Mouse (Mus musculus): ENCODE measurements at regions not wholly inside any gene's neighbourhood (a gene's known extent, or its start where the extent isn't known, plus 50 kb on each side); places are given as distances from the start of the nearest gene placed in this dataset.

DNA sequence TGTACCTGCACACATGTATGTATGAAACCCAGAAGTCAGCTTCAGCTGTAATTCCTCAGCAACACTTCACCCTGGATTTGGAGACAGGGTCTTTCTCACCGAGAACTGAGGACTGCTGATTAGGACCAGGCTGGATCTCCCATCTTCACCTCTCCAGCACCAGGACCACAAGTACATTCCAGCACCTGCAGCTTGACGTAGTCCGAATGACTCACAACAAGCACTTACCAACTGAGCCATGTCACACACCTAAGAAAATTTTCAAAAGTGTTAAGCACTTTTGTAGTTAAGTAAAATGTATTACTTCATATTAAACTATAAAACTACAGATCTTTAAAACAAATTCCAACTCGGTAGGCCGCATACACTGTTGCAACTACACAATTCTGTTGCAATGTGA, 158.1 kb downstream of the Spry2 start:
- Histone ChIP-seq H3K9ac (ENCODE audit: insufficient read depth, low read depth) (no peak overlapping the region), H3K4me1 (ENCODE audit: control insufficient read depth in 1 of 2, insufficient read depth in 2 of 2) (no peaks in the 10 kb centered on the region), H3K4me3 (replicated peaks in 1 of 3; ENCODE audit: low read depth in 2 of 3, low read length in 2 of 3, poor library complexity in 1 of 3) (no peak overlapping the region), H3K27ac (ENCODE audit: insufficient read depth, low read depth) (no peak overlapping the region), H3K79me2 (replicated peaks; ENCODE audit: control insufficient read depth, extremely low read depth, insufficient read depth, poor library complexity, severe bottlenecking) (no peaks in the 10 kb centered on the region), H3K36me3 (replicated peaks in 1 of 2; ENCODE audit: control insufficient read depth in 1 of 2, insufficient read depth in 1 of 2, low read length in 1 of 2) (no peaks in the 10 kb centered on the region), H3K9me3 (replicated peaks; ENCODE audit: low read length) (peaks cover 20% of the 10 kb centered on the region), H3K27me3 (replicated peaks) (no peaks in the 10 kb centered on the region), H3K4me2 (ENCODE audit: insufficient read depth, low read depth, poor library complexity, severe bottlenecking) (no peak overlapping the region)
- TF ChIP-seq GABPA (IDR thresholded peaks at IDR 0.05; ENCODE audit: insufficient replicate concordance, low read depth, low read length): no peak
- no peak for TF ChIP-seq MXI1 (IDR thresholded peaks at IDR 0.05; ENCODE audit: low read depth, low read length)
- no peak for TF ChIP-seq JUN (IDR thresholded peaks at IDR 0.05; ENCODE audit: insufficient read depth, low read depth, low read length)
- TF ChIP-seq CTCF (conservative IDR thresholded peaks at IDR 0.05 in 1 of 2, IDR thresholded peaks at IDR 0.05 in 1 of 2; ENCODE audit: low read depth in 2 of 2, low read length in 2 of 2): no peak
- TF ChIP-seq ZC3H11A (IDR thresholded peaks at IDR 0.05; ENCODE audit: low read depth, low read length): no peak
- TF ChIP-seq MAX (IDR thresholded peaks at IDR 0.05; ENCODE audit: low read length): no peak
- no peak for TF ChIP-seq E2F4 (IDR thresholded peaks at IDR 0.05; ENCODE audit: insufficient replicate concordance, low read depth, low read length)
- TF ChIP-seq ELF1 (IDR thresholded peaks at IDR 0.05; ENCODE audit: low read depth, low read length): no peak
- no peak for TF ChIP-seq MAFK (IDR thresholded peaks at IDR 0.05; ENCODE audit: insufficient replicate concordance, low read length)
- TF ChIP-seq SMC3 (IDR thresholded peaks at IDR 0.05; ENCODE audit: low read depth, low read length): no peak
- no peak for TF ChIP-seq CHD1 (IDR thresholded peaks at IDR 0.05; ENCODE audit: low read depth, low read length)
- TF ChIP-seq MEF2A (IDR thresholded peaks at IDR 0.05; ENCODE audit: borderline replicate concordance, low read depth, low read length): no peak
- TF ChIP-seq JUND (conservative IDR thresholded peaks at IDR 0.05; ENCODE audit: low read depth, low read length): no peak
- TF ChIP-seq HCFC1 (IDR thresholded peaks at IDR 0.05; ENCODE audit: low read depth, low read length): no peak
- dilution Hi-C loops (cut with MboI; ENCODE audit: extremely low pct_ligation_motif_present, extremely low pct_unique_long_range_greater_than_20kb, low sequenced_read_pairs): no loop called here
- DNase-seq (ENCODE audit: extremely low read depth): no peak
- in situ Hi-C loops (cut with MboI; ENCODE audit: low pct_ligation_motif_present, low pct_unique_long_range_greater_than_20kb, low sequenced_read_pairs): no loop called here

DNA sequence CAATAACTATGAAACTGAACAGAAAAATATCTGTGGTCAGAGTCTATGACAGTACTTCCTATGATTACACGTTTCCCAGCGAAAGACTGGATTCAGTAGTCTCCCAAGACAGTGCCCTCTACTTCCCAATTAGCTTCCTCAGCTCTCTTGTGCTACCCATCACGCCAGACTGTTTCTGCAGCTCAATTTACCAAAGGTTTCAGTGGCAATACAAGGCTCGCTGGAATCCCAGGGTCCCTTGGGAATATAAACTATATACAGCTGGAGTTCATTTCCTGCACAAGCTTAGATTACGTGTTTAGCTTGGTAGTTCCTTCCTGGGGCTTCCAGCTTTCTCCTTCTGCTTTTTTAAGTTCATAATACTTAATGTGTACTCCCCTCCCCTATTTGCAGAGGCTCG, 160.3 kb downstream of the Spry2 start:
- in situ Hi-C loops (cut with MboI; ENCODE audit: low pct_ligation_motif_present, low pct_unique_long_range_greater_than_20kb, low sequenced_read_pairs) (no loop called here), dilution Hi-C loops (cut with MboI; ENCODE audit: extremely low pct_ligation_motif_present, extremely low pct_unique_long_range_greater_than_20kb, low sequenced_read_pairs) (no loop called here)
- TF ChIP-seq TCF12 (IDR thresholded peaks at IDR 0.05; ENCODE audit: low read depth, low read length) (no peak), POLR2A (IDR thresholded peaks at IDR 0.05; ENCODE audit: low read depth, low read length) (no peak), ZNF384 (IDR thresholded peaks at IDR 0.05; ENCODE audit: low read depth, low read length) (no peak), SMC3 (IDR thresholded peaks at IDR 0.05; ENCODE audit: low read depth, low read length) (no peak), NRF1 (IDR thresholded peaks at IDR 0.05; ENCODE audit: low read depth, low read length) (no peak), ELF1 (IDR thresholded peaks at IDR 0.05; ENCODE audit: low read depth, low read length) (no peak), CHD2 (IDR thresholded peaks at IDR 0.05; ENCODE audit: low read length) (no peak), ETS1 (conservative IDR thresholded peaks at IDR 0.05; ENCODE audit: low read depth, low read length) (no peak), JUND (conservative IDR thresholded peaks at IDR 0.05; ENCODE audit: low read depth, low read length) (no peak), UBTF (IDR thresholded peaks at IDR 0.05; ENCODE audit: low read depth, low read length) (no peak), POLR2AphosphoS2 (IDR thresholded peaks at IDR 0.05; ENCODE audit: low read depth, low read length) (no peak), PAX5 (IDR thresholded peaks at IDR 0.05; ENCODE audit: low read length) (no peak), USF2 (conservative IDR thresholded peaks at IDR 0.05; ENCODE audit: low read depth, low read length) (no peak), TBP (conservative IDR thresholded peaks at IDR 0.05; ENCODE audit: low read depth, low read length) (no peak)
- H3K27me3 ChIP-seq (replicated peaks): no peaks in the 10 kb centered on the region
- H3K9me3 ChIP-seq (replicated peaks; ENCODE audit: low read length): peaks cover 18% of the 10 kb centered on the region
- no peak for DNase-seq (ENCODE audit: extremely low read depth)
- H3K9ac ChIP-seq (ENCODE audit: insufficient read depth, low read depth): no peak overlapping the region
- H3K79me2 ChIP-seq (replicated peaks; ENCODE audit: control insufficient read depth, extremely low read depth, insufficient read depth, poor library complexity, severe bottlenecking): no peaks in the 10 kb centered on the region
- H3K4me1 ChIP-seq (ENCODE audit: control insufficient read depth in 1 of 2, insufficient read depth in 2 of 2): no peaks in the 10 kb centered on the region
- no peak overlapping the region for H3K4me2 ChIP-seq (ENCODE audit: insufficient read depth, low read depth, poor library complexity, severe bottlenecking)
- no peak overlapping the region for H3K27ac ChIP-seq (ENCODE audit: insufficient read depth, low read depth)
- H3K36me3 ChIP-seq (replicated peaks in 1 of 2; ENCODE audit: control insufficient read depth in 1 of 2, insufficient read depth in 1 of 2, low read length in 1 of 2): no peaks in the 10 kb centered on the region
- no peak overlapping the region for H3K4me3 ChIP-seq (replicated peaks in 1 of 3; ENCODE audit: low read depth in 2 of 3, low read length in 2 of 3, poor library complexity in 1 of 3)

All from CH12.LX (cell line).